Mouse (Mus musculus) T-helper 1 cell (primary cell): ENCODE measurements around the gene Iqcc.

Experiments used
- in situ Hi-C: fragments of 300-600 bp; cut with MboI, MseI; formaldehyde crosslinking; loops from one replicate; pipeline ENCODE4 v1.15.1; 2025; ENCODE audit warnings: high pct_unique_total_duplicates

The Iqcc gene

GRCm38 (mm10) chr4:129622120-129622802 is 3.4 kb upstream of the Iqcc start:
- in situ Hi-C loops = no loop called here

DNA sequence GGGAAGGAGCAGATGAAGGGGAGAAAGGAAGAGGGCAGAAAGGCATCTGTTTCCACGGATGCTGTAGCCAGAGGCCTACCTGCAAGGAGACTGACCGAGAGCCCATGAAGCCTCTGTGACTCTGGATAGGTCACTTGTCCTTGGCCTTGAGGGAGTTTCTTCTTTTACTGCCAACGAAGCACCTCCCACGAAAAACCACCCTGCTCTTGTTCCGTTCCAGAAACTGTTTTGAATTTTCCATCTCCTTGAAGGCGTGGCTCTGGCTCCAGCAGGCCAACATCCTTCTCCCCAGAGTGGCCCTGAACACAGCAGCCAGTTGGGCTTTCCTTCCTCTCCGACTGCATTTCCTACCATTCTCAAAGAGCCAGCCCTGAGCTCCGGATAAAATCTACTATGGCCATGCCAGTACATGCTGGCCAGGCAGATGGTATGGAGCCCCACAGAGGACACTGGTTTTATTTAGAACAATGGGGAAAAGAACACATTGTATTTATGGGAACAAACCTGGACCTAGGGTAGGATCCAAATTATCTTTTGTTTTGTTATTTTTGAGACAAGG is 2.5 kb upstream of the Iqcc start:
- in situ Hi-C loops = no loop called here

- in situ Hi-C loops = no loop called here
These were observed 1.8 kb upstream of the Iqcc start for GRCm38 (mm10) chr4:129620419-129621282.

DNA sequence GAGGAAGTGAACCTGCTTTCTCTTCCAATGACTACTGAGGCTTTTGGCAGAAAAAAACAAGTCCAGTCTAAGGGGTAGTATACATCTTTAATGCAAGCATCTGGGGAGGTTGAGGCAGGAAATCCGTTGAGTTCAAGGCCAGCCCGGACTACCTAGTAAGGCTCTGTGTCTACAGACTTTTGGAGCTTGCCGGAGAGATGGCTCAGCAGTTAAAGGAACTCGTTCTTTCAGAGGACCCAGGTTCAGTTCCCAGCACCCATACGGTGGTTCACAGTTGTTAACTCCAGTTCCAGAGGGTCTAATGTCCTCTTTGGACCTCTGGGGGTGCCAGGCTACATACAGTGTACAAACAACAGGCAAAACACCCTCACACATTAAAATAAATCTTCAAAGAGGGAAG is 868 bp downstream of the Iqcc start:
- in situ Hi-C loops = no loop called here

GRCm38 (mm10) chr4:129617121-129617641 is 1.7 kb downstream of the Iqcc start:
- in situ Hi-C loops = no loop called here

- in situ Hi-C loops = no loop called here
These were observed 2.3 kb downstream of the Iqcc start for GRCm38 (mm10) chr4:129616631-129617030.

DNA sequence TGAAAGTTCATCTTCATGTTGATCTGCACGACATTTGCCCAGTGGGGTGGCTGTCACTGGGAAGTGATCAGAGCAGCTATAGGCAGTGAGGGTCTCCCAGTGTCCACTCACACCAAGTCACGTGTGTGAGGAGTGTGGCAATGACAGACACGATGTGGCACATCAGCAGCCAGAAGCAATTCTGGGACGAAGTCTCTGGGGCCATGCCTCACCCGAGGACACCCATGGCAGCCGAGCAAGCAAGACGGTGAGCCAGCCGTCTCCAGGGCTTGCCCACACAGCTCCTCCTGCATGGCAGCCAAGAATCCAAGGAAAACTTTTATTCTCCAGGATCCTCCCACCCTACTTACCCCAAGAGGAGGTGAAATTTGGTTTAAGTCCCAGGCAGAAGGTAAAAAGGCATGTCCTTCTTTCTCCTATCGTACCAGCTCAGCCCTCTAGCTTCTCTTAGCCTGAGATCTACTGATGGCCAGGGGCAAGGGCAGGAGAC is 3.1 kb downstream of the Iqcc start:
- in situ Hi-C loops = no loop called here

DNA sequence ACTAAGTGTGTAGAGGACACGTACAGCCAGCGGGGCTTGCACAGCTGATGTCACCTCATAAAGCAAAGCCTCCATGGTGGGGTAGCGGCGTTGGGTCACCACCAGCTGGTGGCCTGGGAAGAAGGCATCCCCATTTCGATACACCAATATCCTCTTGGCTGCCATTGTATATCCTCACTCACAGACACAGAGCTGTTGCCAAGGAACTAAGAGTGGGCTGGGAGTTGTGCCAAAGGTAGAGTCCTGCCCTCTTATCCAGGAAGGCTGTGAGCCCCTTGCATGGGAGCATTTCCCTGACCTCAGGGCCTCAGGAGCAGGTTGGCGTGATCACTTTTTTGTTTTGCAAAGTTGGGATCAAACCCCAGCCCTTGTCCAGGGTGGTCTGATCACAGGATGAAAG is 4.8 kb downstream of the Iqcc start, which contains the start of gene Dcdc2b:
Dcdc2b (minus strand) TSS at position 165 of the 400 bp plus-strand sequence.
- in situ Hi-C loops = loop anchor here (5.0 kb wide), 1 partner anchor 67 kb away; no protein-coding TSS in a partner anchor

DNA sequence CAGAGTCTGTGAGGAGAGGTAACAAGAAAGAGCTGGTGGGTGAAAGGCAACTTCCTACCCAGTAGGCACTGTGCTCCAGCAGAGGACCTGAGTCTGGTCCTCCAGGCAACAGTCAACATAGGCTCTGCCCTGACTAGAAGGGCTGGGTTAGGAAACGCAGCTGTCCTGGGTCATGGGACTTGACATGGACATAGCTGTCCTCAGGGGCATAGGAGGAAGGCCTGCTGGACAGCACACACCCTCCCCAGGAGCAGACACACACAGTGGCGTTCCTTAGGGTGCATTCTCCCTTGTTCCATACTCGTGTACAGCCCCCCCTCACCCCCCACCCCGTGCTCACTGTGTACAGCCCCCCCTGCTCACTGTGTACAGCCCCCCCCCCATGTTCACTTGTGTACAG is 8.4 kb downstream of the Iqcc start:
- in situ Hi-C loops = loop anchor here (5.0 kb wide), 1 partner anchor 63 kb away; no protein-coding TSS in a partner anchor

DNA sequence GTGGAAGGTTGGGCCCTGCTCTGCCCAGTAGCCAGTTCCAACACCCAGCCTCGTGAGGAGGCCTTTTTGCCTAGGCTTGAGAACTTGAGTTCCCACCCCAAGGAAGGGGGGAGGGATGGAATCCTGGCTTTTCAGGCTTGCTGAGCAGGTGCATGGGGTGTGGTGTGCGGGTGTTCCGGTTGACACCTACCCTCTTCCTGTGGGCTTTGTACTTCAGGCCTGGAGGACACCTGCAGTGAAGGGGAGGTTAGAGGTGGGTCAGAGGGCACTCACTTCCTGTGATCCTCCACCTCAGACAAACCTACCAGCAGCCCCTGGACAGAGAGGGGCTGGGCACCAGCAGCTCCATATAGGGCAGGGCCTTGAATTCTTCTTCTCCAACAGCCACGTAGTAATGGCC is 8.9 kb downstream of the Iqcc start:
- in situ Hi-C loops = loop anchor here (5.0 kb wide), 1 partner anchor 63 kb away; no protein-coding TSS in a partner anchor

DNA sequence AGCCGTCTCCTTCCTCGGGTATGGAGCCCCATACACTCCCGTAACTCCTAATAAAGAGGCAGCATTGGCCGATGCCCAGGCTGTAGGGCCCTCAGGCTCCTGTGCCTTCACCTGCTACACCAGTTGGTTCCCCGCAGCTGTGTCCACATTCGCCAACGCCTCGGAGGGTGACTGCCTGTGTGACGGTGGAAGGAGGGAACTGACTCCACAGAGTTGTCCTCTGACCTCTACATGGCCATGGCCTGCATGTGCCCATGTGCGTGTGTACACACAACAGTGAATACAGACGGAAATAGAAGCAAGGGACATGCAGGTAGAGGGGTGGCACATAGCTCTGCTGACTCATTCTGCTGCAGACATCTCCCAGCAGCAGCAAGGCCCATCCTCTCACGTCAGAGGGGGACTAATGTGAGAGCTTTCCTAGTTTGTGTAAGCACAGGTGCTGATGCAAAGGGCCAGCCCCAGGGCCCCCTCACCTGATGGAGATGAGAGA is 9.7 kb downstream of the Iqcc start:
- in situ Hi-C loops = no loop called here

GRCm38 (mm10) chr4:129608426-129609025 is 10.4 kb downstream of the Iqcc start:
- in situ Hi-C loops = no loop called here

DNA sequence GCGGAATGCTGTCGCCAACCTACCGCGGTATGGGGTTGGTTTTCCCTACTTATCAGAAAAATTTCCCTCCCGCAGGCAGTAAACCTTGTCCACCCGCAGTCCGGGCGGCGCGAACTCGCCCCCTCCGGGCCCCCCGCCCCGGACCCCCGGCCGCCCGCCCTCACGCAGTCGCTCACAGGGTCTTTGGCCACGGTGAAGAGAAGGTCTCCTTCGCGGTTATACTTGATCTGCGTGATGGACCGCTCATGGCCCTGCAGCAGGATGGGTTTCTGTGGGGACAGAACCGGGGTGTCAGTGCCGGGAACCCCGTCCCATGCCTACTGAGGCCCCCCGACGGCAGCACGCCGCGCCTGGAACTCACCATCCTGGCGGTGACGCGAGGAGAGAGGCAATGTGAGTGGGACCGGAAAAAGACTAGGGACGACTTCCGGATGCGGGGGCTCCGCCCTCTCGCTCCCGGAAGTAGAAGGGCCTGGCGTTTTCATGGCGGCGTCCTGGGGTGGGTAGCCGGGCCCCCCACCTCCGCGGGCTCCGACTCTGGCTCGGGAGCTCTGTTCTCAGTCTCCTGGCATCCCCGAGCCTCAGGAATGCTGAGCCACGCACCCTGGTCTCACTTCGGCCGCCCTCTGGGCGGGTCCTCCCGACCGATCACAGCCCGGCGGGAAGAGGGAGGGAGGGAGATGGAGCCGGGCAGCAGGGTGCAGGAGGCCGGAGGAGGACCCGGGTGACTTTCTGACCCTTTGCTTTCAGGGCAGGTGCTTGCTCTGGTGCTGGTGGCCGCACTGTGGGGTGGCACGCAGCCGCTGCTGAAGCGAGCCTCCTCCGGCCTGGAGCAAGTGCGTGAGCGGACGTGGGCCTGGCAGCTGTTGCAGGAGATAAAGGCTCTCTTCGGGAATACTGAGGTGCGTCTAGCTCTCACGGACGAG is 18.4 kb downstream of the Iqcc start, which contains the start of the genes Eif3i and Tmem234:
Eif3i (minus strand) TSS at position 416 of the 926 bp plus-strand sequence.
Tmem234 (plus strand) TSS at position 436 of the 926 bp plus-strand sequence.
- in situ Hi-C loops = no loop called here

DNA sequence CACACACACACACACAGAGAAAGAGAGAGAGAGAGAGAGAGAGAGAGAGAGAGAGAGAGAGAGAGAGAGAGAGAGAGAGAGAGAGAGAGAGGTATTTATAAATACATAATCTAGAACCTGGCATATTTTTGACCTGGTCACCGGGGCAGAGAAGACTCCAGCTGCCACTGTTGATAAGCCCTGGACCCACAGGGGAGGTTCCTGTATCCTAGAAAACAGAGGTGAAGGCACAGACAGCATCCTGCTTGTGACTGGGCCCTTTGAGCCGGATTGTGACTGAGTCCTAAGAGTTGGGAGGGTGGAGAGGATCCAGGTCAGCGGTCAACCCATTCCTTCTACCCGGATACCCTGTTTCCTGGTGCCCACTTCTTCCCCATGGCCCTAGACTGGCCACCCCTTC is 30.0 kb downstream of the Iqcc start:
- in situ Hi-C loops = no loop called here

DNA sequence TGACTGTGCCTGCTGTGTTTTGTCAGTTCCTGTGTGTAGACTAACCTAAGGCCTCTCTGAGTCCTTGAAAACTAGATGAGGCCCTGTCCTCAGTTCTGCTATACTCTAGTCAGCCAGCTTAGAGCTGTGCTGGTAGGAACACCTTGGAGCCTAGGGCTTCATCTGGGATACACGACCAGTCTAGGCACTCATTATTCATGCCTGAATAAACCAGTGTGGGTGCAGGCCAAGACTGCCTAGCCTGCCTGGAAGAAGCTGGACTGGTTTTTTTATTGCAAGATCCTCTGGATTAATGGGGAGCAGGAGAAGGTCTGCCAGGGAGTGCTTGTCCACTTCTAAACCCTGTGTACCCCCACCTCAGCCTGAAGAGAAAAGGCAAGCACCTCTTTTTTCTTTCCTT is 32.0 kb downstream of the Iqcc start:
- in situ Hi-C loops = no loop called here

DNA sequence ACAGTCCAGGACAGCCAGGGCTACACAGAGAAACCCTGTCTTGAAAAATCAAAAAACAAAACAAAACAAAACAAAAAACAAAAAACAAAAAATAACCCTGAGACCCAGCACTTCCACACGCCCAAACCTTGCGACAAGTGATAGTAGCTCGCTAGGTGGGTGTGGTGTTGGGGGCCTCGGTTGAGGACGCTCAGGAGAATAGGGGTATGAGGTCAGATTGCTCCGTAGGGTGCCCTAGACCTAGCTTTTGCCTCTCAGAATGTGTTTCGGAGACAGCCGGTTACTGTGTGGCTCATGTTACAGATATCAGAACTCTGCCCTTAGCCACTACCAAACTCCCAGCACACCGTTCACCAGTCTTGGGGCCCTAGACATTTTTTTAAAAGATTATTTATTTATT is 33.1 kb downstream of the Iqcc start:
- in situ Hi-C loops = no loop called here

DNA sequence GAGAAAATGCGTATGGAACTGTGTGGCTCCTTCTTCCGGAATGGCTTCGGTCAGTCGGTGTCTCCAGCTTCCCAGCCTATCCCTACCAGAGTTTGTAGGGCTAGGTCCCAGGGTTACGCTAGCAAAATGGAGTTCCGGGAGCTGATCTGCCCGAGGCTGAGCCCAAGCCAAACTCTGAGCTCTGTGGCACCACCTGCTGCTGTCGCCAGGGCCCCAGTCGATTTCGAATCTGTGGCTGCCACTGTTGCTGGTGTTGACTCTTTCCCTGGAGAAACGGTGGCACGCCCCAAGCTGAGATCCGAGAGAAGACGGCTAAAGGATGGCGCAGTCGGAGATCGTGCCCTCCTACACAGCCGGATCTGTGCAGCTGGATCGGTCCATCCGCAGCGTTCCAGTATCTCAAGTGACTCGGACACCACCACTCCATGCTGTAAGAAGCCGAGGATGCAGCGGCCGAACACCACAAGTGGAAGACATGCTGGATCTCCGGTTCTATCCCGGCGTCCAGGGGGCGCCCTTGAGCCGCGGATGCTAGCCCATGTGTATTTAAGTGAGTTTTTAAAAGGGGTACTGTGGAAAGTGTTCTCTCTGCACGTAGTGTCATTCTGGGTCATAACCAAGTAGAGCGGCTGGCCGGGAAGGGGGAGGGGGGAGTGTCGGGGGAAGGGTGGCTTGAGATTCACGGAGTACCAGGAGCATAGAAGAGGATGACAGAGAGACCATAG is 33.9 kb downstream of the Iqcc start:
- in situ Hi-C loops = no loop called here

- in situ Hi-C loops = no loop called here
These were observed 34.5 kb downstream of the Iqcc start for GRCm38 (mm10) chr4:129584370-129584769.

GRCm38 (mm10) chr4:129582251-129582650 is 36.6 kb downstream of the Iqcc start:
- in situ Hi-C loops = no loop called here
